Mouse (Mus musculus) hindbrain, embryonic 16.5 days (tissue): Measurements from ENCODE around the gene Tada3. TPM values are rescaled to one million over a fixed set of nuclear protein-coding genes. Genes with fewer than 3 reads are reported as not detected.

ENCODE experiments used
- ATAC-seq: fragments of 200-750 bp; cut with Nextera tagmentation; 2 replicates; pipeline ENCODE4 v1.8.0; 2017; ENCODE audit warnings: moderate TSS enrichment, moderate library complexity
- H3K27ac ChIP-seq: fragments of 300-500 bp; sonication (generic); 2 replicates; pipeline ENCODE4 v1.5.1; 2014; ENCODE audit warnings: low read depth, mild to moderate bottlenecking, control low read depth, low read length, moderate library complexity
- H3K27me3 ChIP-seq: fragments of 300-500 bp; sonication (generic); replicated peaks from 2 replicates; pipeline ENCODE4 v1.6.1; 2014; ENCODE audit warnings: low read length; ENCODE audit not compliant: control insufficient read depth, insufficient read depth
- H3K36me3 ChIP-seq: fragments of 300-500 bp; sonication (generic); 2 replicates; pipeline ENCODE4 v1.6.1; 2014; ENCODE audit warnings: mild to moderate bottlenecking, low read length, moderate library complexity, mixed read lengths; ENCODE audit not compliant: control insufficient read depth, insufficient read depth
- H3K4me1 ChIP-seq: fragments of 300-500 bp; sonication (generic); 2 replicates; pipeline ENCODE4 v1.6.1; 2014; ENCODE audit warnings: low read depth, low read length; ENCODE audit not compliant: control insufficient read depth, insufficient read depth
- H3K4me2 ChIP-seq: fragments of 300-500 bp; sonication (generic); 2 replicates; pipeline ENCODE4 v1.6.1; 2014; ENCODE audit warnings: mild to moderate bottlenecking, low read length, control low read depth, moderate library complexity
- H3K4me3 ChIP-seq: fragments of 300-500 bp; sonication (generic); 2 replicates; pipeline ENCODE4 v1.5.1; 2014; ENCODE audit warnings: mild to moderate bottlenecking, low read length, control low read depth, moderate library complexity
- H3K9ac ChIP-seq: fragments of 300-500 bp; sonication (generic); 2 replicates; pipeline ENCODE4 v1.6.1; 2014; ENCODE audit warnings: low read depth, mild to moderate bottlenecking, control low read depth, low read length, moderate library complexity
- H3K9me3 ChIP-seq: fragments of 300-500 bp; sonication (generic); 2 replicates; pipeline ENCODE4 v1.6.1; 2014; ENCODE audit warnings: mild to moderate bottlenecking, low read length, moderate library complexity; ENCODE audit not compliant: control insufficient read depth
- WGBS: fragments of 180-500 bp; shearing (Covaris S2); extraction: QIAGEN DNeasy Blood & Tissue Kit; methylation state at CpG from one replicate; pipeline ENCODE4 v1.1.7; 2014; 5-methylcytosine and 5-hydroxymethylcytosine counted together
- microRNA-seq: library from miRNA; unstranded; fragments of <30 nt; microRNA quantifications from one replicate; pipeline ENCODE4, GENCODE M21; 2017
- polyA plus RNA-seq: library from polyadenylated mRNA; unstranded; fragments of >200 nt; fragmentation: Nextera tagmentation; extraction: Ambion mirVana; gene quantifications from 2 replicates; pipeline ENCODE4 v1.2.1, GENCODE M21; 2015

Tada3 gene
- polyA plus RNA-seq, 1 experiment from 2014 or later, result 68.3 TPM

DNA sequence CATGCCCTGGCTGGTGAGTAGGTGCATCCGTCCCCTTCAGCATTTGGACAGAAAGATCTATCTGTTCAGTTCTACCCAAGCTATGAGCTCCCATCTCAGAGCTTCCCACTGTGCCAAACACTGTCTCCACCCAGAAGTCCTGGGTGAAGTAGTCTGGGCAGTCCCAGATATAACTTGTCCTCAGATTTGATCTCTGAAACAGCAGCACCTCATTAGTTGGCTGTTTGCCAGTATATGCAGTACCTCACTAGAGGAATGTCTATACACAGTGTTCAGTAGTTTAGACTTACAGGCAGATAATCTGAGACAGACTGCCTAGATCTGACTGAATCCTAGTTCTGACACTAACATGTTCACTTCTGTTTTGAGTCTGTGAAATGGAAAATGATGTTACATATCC is 48.3 kb downstream of the Tada3 start:
- H3K27me3 ChIP-seq, result no peaks in the 10 kb centered on the region
- WGBS, result 91% methylated on average over 1 of the region's 1 CpGs
- H3K4me1 ChIP-seq, result peaks cover 11% of the 10 kb centered on the region
- no peak overlapping the region for H3K9ac ChIP-seq
- H3K27ac ChIP-seq, result no peak overlapping the region
- no peak overlapping the region for H3K4me3 ChIP-seq
- no peaks in the 10 kb centered on the region for H3K9me3 ChIP-seq
- peaks cover 3% of the 10 kb centered on the region; the same call in 1 of the 2 replicates for H3K36me3 ChIP-seq
- no peak for ATAC-seq
- H3K4me2 ChIP-seq, result no peak overlapping the region

DNA sequence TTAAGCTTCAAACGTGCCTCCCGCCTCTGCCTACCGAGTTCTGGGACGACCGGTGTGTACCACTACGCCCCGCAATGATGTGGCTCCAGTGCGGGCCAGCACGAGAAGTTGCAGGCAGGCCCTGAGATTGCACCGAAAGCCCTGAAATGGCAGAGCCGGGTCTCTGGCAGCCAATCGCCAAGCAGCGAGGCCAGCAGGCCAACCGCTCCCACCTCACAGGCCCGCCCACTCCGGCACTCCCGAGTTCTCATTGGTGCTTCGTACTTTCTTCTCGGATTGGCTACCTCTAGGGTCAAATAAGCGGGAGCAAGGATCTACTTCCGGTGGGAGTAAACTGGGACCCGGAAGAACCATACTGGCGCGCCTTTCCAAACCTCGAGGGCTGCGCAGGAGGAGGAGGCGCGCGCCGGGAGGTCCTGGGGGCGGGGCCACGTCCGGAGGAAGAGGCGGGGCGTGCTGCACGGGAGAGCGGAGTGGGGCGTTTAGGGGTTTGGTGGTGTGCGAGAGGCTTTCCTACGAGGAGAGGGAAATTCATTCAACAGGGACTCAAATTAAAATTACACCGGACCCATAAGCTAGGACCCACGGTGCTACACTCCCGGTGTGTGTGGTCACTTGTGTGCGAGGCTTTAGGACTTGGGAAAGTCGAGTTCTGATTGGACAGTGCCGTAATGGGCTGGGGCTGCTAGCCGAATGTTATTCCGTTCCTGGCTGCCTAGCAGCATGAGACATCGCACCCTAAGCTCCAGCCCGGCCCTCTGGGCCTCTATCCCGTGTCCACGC is 51.0 kb downstream of the Tada3 start, which contains the start of gene Ogg1:
Gene Ogg1, plus strand, starts transcription at position 440 of the 783 bp plus-strand sequence.
- H3K36me3 ChIP-seq, result peaks cover 26% of the 10 kb centered on the region
- peak within 1 kb of the TSS; percentile 65 for H3K4me3 ChIP-seq
- peak within 1 kb of the TSS; percentile 70 for H3K9ac ChIP-seq
- no peaks in the 10 kb centered on the region for H3K9me3 ChIP-seq
- peak; percentile 99 for ATAC-seq
- H3K4me2 ChIP-seq, result peak within 1 kb of the TSS; percentile 94
- under 1% methylated on average over 52 of the region's 52 CpGs for WGBS
- peak within 1 kb of the TSS; percentile 89 for H3K27ac ChIP-seq
- no peaks in the 10 kb centered on the region for H3K27me3 ChIP-seq
- peaks cover 7% of the 10 kb centered on the region for H3K4me1 ChIP-seq

Small RNA genes within 50 kb of the gene (microRNA-seq; reads per million reads assigned to microRNA genes)
- not detected for gene Gm24387

Other genes starting within 250 kb of the Tada3 start
- 56.7 and 63.6 TPM in 2 replicates for gene Lhfpl4, start 182.5 kb downstream of the Tada3 start, polyA plus RNA-seq
- 34.1 and 34.6 TPM in 2 replicates for gene Mtmr14, start 140.0 kb downstream of the Tada3 start, polyA plus RNA-seq
- gene Cpne9, start 95.6 kb downstream of the Tada3 start, polyA plus RNA-seq, result 9.1 and 9.6 TPM in 2 replicates
- gene Brpf1, start 70.7 kb downstream of the Tada3 start, polyA plus RNA-seq, result 12.4 and 15.5 TPM in 2 replicates
- 7.0 and 10.6 TPM in 2 replicates for gene Ogg1, start 50.9 kb downstream of the Tada3 start, polyA plus RNA-seq
- gene Camk1, start 33.9 kb downstream of the Tada3 start, polyA plus RNA-seq, result 119 and 128 TPM in 2 replicates
- gene Arpc4, start 232 bp upstream of the Tada3 start, polyA plus RNA-seq, result 440 and 455 TPM in 2 replicates
- 9.2 and 11.8 TPM in 2 replicates for gene Ttll3, start 11.4 kb upstream of the Tada3 start, polyA plus RNA-seq
- gene Rpusd3, start 41.5 kb upstream of the Tada3 start, polyA plus RNA-seq, result 21.5 and 21.7 TPM in 2 replicates
- gene Cidec, start 57.9 kb upstream of the Tada3 start, polyA plus RNA-seq, result 0.21 TPM in 1 of 2 replicates, not detected in the other
- 95.2 and 106 TPM in 2 replicates for gene Jagn1, start 64.7 kb upstream of the Tada3 start, polyA plus RNA-seq
- 0.26 and 0.34 TPM in 2 replicates for gene Il17re, start 80.6 kb upstream of the Tada3 start, polyA plus RNA-seq
- 4.4 and 5.9 TPM in 2 replicates for gene Il17rc, start 93.5 kb upstream of the Tada3 start, polyA plus RNA-seq
- 92.9 and 96.4 TPM in 2 replicates for gene Creld1, start 105.4 kb upstream of the Tada3 start, polyA plus RNA-seq
- 14.2 and 14.5 TPM in 2 replicates for gene Prrt3, start 124.0 kb upstream of the Tada3 start, polyA plus RNA-seq
- gene Emc3, start 153.8 kb upstream of the Tada3 start, polyA plus RNA-seq, result 120 and 124 TPM in 2 replicates
- 1.9 and 2.1 TPM in 2 replicates for gene Fancd2, start 153.8 kb upstream of the Tada3 start, polyA plus RNA-seq
- gene Fancd2os, start 222.8 kb upstream of the Tada3 start, polyA plus RNA-seq, result 0.21 and 0.22 TPM in 2 replicates
- 246 and 270 TPM in 2 replicates for gene Brk1, start 226.9 kb upstream of the Tada3 start, polyA plus RNA-seq
- 73.0 and 74.5 TPM in 2 replicates for gene Vhl, start 246.1 kb upstream of the Tada3 start, polyA plus RNA-seq